Mouse (Mus musculus) heart, postnatal 0 days (tissue): ENCODE results near the gene Olfr1377.

ENCODE experiments used
- CTCF ChIP-seq: IDR thresholded peaks from 2 replicates; pipeline ENCODE4 v1.5.1; 2016; ENCODE audit warnings: antibody characterized with exemption, control low read depth, low read depth
- EP300 ChIP-seq: IDR thresholded peaks from 2 replicates; pipeline ENCODE4 v1.6.1; 2016; ENCODE audit warnings: antibody characterized with exemption, low read depth

DNA sequence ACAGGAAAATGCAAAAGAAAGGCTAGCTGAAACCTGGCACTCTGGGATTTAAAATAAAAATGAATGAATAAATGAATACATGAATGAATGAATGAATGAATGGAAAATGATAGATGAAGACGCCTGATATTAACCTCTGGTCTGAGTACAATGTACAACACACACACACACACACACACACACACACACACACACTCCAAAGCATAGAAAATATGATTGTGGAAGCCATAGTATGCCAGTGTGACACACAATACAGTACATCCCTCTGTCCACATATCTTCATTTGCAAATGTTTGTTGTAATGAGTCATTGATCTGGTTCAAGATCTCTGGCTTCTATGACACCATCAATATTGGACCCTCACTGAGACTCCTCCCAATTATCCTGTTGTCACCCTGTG is 49.7 kb upstream of the Olfr1377 start:
- TF ChIP-seq CTCF (no peak), EP300 (no peak)
